Mouse (Mus musculus) kidney, postnatal 4 days (tissue): ENCODE measurements around the gene Cyp2j8.
"Not testable (repeated sequence)": the region's sequence is repeated elsewhere in the genome, so short reads cannot be mapped to it uniquely, and the experiment has no call there.

Experiments
- DNase-seq, 2 experiments: peaks; one replicate each; pipeline ENCODE4 v3.0.0; 2021; ENCODE audit warnings: mixed read lengths in 2 of 2

The Cyp2j8 gene

DNA sequence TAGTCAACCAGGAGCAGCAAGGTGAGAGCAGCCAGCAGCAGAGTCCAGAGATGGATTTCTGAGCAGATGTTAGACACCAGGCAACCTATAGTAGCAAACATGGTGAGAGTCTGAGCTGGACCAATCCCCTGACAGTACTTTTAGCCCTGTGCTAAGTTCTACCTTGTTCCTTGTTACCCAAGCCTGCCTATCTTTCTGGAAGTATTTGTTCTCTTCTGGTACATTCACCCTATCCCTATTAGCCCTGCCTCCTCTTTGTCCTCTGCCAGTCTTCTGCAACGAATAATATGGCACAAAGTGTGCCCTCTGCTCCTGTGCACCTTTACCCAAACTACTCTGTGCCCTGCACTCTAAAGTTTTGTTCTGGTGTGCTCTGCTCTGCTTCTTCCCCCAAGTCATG is at the start of gene Cyp2j8:
TSS of gene Cyp2j8 (minus strand) at position 101 of the 400 bp plus-strand sequence.
- no peak for DNase-seq

DNA sequence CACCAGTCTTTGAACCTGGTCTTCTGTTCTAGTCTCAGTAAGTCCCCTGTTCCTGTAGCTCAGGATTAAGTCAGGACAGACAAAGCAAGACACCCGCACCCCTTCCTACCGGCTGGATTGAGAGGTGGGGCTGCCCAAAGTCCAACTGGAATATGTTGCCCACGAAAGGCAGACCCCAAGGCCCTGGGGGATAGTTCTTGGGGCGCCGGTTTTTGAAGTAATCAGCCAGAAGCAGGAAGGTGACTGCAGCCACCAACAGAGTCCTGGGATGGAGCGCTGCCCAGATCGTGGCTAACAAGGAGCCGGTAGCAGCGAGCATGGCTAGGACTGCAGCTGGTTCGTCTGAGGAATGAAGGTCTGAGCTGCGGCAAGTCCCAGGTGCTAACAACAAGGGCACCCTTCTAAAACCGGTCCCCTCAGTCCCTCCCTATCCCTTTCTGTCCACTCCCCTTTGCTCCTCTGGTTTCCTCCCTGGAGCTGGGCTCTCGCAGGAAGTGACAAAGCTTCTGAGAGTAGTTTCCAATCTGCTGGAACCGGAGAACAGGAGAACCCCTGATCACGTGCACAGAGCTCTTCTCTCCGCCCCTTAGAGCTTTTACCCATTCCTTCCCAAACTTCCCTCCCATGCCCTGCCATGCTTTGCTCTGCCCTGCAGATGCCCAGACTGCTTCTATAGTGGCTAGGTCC is 46.1 kb upstream of the Cyp2j8 start, which contains the start of gene Cyp2j6:
TSS of gene Cyp2j6 (minus strand) at position 529 of the 687 bp plus-strand sequence.
- DNase-seq, result peak; percentile 48 to 67

DNA sequence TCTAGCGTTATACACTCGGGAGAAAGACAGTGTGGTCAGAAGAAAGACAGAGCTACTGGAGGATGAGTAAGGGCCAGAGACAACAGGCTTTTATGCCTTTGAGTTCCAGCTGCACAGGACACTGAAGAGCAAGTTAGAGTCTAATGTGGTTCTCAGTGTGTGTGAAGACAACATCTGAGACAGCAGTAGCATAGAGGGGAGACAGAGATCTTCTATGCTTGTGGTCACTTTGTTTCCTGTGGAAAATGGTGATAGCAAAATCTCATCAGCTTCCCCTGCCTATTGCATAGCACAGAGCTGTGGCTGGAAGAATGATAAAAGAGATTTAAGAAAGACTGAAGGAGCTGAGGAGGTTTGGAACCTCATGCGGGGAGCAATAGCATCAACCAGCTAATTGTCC is 44.4 kb upstream of the Cyp2j8 start:
- no peak for DNase-seq

DNA sequence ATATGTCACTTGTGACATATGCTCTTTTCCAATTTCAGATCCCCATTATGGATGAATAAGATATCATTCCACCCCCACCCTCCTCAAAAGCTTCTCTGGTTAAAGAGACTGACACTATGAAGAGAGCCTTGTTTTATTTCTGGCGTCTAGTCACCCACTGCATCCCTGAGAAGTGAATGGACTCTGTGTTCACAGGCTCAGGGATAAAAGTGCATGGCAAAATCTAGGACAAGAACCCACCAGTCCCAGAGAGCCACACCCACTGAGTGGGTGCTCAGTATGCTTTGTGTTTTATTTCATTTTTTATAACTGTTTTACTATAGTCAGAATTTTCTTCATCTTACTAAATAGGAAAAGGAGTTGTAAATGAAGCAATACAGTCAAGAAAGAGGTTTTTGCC is 38.8 kb upstream of the Cyp2j8 start:
- no peak for DNase-seq

DNA sequence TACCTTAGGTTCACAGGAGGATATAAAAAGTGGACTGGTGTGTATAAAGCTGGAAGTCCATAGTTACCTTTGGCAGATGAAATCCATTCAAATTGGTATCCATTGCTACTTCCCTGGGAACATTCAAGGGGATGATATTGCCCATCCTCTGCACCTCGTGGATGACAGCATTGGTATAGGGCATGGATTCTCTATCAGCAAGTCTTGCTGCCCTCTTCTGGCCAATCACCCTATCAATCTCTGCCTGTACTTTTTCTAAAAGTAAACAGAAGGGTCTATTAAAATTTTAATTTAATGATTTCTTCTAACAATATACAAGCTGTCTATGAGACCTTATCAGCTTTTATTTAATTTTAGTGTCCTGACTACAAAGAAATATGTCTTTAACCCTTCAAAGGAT is 18.6 kb upstream of the Cyp2j8 start:
- DNase-seq, result peak; percentile 7 to 12

DNA sequence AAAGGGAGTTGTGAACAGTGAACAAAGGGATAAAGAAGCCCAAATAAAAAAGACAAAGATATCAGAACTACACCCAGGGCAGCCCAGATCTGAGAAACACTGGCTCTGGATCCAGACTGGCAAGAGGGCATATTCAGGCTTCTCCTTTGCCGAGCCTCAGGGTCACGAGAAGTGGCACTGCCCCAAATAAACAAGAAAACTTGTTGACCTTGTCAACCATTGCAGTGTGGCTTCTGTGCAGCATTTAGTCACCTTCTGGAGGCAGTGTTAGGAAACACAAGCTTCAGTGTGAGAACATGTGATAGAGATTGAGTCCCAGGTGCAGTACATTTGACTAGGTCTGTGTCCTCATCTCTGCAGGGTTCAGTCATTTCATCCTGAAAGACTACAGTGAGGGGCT is 15.1 kb upstream of the Cyp2j8 start:
- no peak for DNase-seq

DNA sequence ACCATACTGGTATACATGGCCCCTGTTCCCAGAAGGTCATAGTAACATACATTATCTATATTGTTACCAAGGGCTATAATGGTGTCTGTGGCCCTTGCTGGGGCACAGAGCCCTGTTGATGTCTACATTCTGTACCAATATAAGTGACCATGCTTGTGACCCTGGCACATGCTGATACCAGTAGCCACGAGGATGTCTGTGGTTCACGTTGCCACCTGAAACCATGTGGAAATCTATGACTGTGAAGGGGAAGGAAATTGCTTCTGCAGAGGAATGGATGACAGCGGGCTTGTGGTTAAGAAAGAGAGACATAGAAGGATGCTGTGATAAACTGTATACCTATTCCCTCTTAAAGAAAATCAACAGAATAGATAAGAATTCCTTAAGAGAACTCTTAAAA is 2.9 kb upstream of the Cyp2j8 start:
- DNase-seq, result no peak

DNA sequence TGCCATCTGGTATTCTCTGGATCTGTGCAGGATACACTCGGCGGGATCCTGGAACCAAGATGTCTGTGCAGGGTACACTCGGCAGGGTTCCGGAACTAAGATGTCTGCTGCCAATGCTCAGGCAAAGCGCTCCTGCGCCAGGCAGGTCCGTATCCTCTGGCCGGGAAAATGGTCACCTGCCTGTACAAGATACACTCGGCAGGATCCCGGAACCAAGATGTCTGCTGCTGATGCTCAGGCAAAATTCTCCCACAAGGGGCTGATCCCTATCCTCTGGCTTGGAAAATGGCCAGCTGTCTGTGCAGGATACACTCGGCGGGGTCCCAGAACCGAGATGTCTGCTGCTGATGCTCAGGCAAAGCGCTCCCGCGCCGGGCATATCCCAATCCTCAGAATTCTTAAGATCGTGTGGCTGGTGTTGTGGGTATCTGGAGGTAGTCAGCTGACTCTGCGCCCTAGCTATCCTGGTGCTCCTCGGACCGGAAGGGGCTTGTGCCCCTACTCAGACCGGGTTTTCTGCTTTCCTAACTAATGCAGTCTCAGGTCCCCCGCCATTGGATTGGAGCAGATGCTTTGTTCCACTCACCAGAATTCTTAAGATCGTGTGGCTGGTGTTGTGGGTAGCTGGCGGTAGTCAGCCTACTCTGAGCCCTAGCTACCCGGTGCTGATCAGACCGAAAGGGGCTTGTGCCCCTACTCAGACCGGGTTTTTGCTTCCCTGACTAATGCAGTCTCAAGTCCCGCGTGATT is 43.7 kb downstream of the Cyp2j8 start:
- DNase-seq, result not testable (repeated sequence)
